Mouse (Mus musculus) liver (tissue): ENCODE data around the gene Rere.
"Not testable (repeated sequence)": the region's sequence is repeated elsewhere in the genome, so short reads cannot be mapped to it uniquely, and the experiment has no call there.

ENCODE experiments used
- DNase-seq: peaks from one replicate; pipeline ENCODE4 v3.0.0-alpha.2; 2020; ENCODE audit warnings: mixed read lengths

Gene Rere

GRCm38 (mm10) chr4:150522425-150522824 is 241.0 kb downstream of the Rere start:
- no peak for DNase-seq

- DNase-seq = peak; percentile 84
These were observed 241.9 kb downstream of the Rere start for GRCm38 (mm10) chr4:150523351-150523750.

- no peak for DNase-seq
These were observed 244.8 kb downstream of the Rere start for GRCm38 (mm10) chr4:150526269-150526668.

GRCm38 (mm10) chr4:150528426-150528825 is 247.0 kb downstream of the Rere start:
- DNase-seq = no peak

- DNase-seq = no peak
These were observed 247.4 kb downstream of the Rere start for GRCm38 (mm10) chr4:150528846-150529245.

- DNase-seq = no peak
These were observed 250.4 kb downstream of the Rere start for GRCm38 (mm10) chr4:150531869-150532268.

GRCm38 (mm10) chr4:150536821-150537510 is 255.5 kb downstream of the Rere start:
- DNase-seq = no peak

GRCm38 (mm10) chr4:150539846-150540245 is 258.4 kb downstream of the Rere start:
- no peak for DNase-seq

- DNase-seq = no peak
These were observed 259.1 kb downstream of the Rere start for GRCm38 (mm10) chr4:150540392-150541094.

- DNase-seq = no peak
These were observed 262.8 kb downstream of the Rere start for GRCm38 (mm10) chr4:150544231-150544630.

- peak; percentile 69 for DNase-seq
These were observed 263.3 kb downstream of the Rere start for GRCm38 (mm10) chr4:150544652-150545258.

GRCm38 (mm10) chr4:150545775-150546174 is 264.3 kb downstream of the Rere start:
- no peak for DNase-seq

- DNase-seq = not testable (repeated sequence)
These were observed 264.9 kb downstream of the Rere start for GRCm38 (mm10) chr4:150546296-150546695.

- DNase-seq = no peak
These were observed 267.9 kb downstream of the Rere start for GRCm38 (mm10) chr4:150549393-150549792.

- DNase-seq = no peak
These were observed 268.7 kb downstream of the Rere start for GRCm38 (mm10) chr4:150549989-150550716.

GRCm38 (mm10) chr4:150551390-150551789 is 269.9 kb downstream of the Rere start:
- DNase-seq = no peak

- DNase-seq = no peak
These were observed 271.5 kb downstream of the Rere start for GRCm38 (mm10) chr4:150552751-150553600.

GRCm38 (mm10) chr4:150555783-150556182 is 274.3 kb downstream of the Rere start:
- DNase-seq = no peak

- DNase-seq = peak; percentile 61
These were observed 275.2 kb downstream of the Rere start for GRCm38 (mm10) chr4:150556382-150557221.

GRCm38 (mm10) chr4:150557289-150557688 is 275.8 kb downstream of the Rere start:
- DNase-seq = not testable (repeated sequence)

- DNase-seq = no peak
These were observed 276.5 kb downstream of the Rere start for GRCm38 (mm10) chr4:150557976-150558375.
